Mouse (Mus musculus): ENCODE measurements around the gene Cfap97d1.

Gene Cfap97d1

GRCm38 (mm10) chr11:102011510-102011909 lies 27.4 kb downstream of the Cfap97d1 start:
- no peak for DNase-seq

- no peak for DNase-seq
These were observed 29.1 kb downstream of the Cfap97d1 start for GRCm38 (mm10) chr11:102013201-102013600.

GRCm38 (mm10) chr11:102015472-102015871 lies 31.4 kb downstream of the Cfap97d1 start:
- DNase-seq: no peak

- no peak for DNase-seq
These were observed 32.1 kb downstream of the Cfap97d1 start for GRCm38 (mm10) chr11:102016136-102016535.

- no peak for DNase-seq
These were observed 35.7 kb downstream of the Cfap97d1 start for GRCm38 (mm10) chr11:102019736-102020135.

GRCm38 (mm10) chr11:102021196-102021595 lies 37.1 kb downstream of the Cfap97d1 start:
- no peak for DNase-seq

GRCm38 (mm10) chr11:102023406-102023805 lies 39.3 kb downstream of the Cfap97d1 start:
- DNase-seq: no peak

GRCm38 (mm10) chr11:102024084-102024758 lies 40.1 kb downstream of the Cfap97d1 start:
- DNase-seq: no peak

- no peak for DNase-seq
These were observed 40.8 kb downstream of the Cfap97d1 start for GRCm38 (mm10) chr11:102024875-102025274.

- no peak for DNase-seq
These were observed 41.3 kb downstream of the Cfap97d1 start for GRCm38 (mm10) chr11:102025354-102025753.

GRCm38 (mm10) chr11:102025991-102026660 lies 42.0 kb downstream of the Cfap97d1 start:
- DNase-seq: no peak

- peak; percentile 57 for DNase-seq
These were observed 42.7 kb downstream of the Cfap97d1 start for GRCm38 (mm10) chr11:102026694-102027360.

GRCm38 (mm10) chr11:102027361-102028017 lies 43.4 kb downstream of the Cfap97d1 start:
- DNase-seq: no peak

GRCm38 (mm10) chr11:102028087-102028816 lies 44.2 kb downstream of the Cfap97d1 start, which contains the start of gene Mpp3:
Gene Mpp3 (minus strand): TSS chr11:102028461.
- no peak for DNase-seq

GRCm38 (mm10) chr11:102029304-102029703 lies 45.2 kb downstream of the Cfap97d1 start:
- DNase-seq: peak; percentile 41

- DNase-seq: no peak
These were observed 45.9 kb downstream of the Cfap97d1 start for GRCm38 (mm10) chr11:102029966-102030365.

- DNase-seq: no peak
These were observed 47.1 kb downstream of the Cfap97d1 start for GRCm38 (mm10) chr11:102031149-102031548.

- no peak for DNase-seq
These were observed 49.0 kb downstream of the Cfap97d1 start for GRCm38 (mm10) chr11:102033055-102033591.

- no peak for DNase-seq
These were observed 50.8 kb downstream of the Cfap97d1 start for GRCm38 (mm10) chr11:102034887-102035286.

- no peak for DNase-seq
These were observed 51.4 kb downstream of the Cfap97d1 start for GRCm38 (mm10) chr11:102035456-102035960.

- no peak for DNase-seq
These were observed 52.3 kb downstream of the Cfap97d1 start for GRCm38 (mm10) chr11:102036336-102036735.

GRCm38 (mm10) chr11:102037789-102038188 lies 53.7 kb downstream of the Cfap97d1 start:
- DNase-seq: no peak

All from liver (tissue).